Mouse (Mus musculus) adrenal gland, postnatal 14 days (tissue): ENCODE measurements around the gene Mcu. TPM values are rescaled to one million over a fixed set of nuclear protein-coding genes. Genes with fewer than 3 reads are reported as not detected.

Experiments
- DNase-seq: peaks from one replicate; pipeline ENCODE4 v3.0.0; 2021; ENCODE audit warnings: mixed read lengths
- total RNA-seq: library from RNA; stranded (reverse); gene quantifications from 2 replicates; pipeline ENCODE4 v1.2.3, GENCODE M21; 2021

Gene Mcu
- total RNA-seq, 1 experiment from 2014 or later = 33.6 TPM

DNA sequence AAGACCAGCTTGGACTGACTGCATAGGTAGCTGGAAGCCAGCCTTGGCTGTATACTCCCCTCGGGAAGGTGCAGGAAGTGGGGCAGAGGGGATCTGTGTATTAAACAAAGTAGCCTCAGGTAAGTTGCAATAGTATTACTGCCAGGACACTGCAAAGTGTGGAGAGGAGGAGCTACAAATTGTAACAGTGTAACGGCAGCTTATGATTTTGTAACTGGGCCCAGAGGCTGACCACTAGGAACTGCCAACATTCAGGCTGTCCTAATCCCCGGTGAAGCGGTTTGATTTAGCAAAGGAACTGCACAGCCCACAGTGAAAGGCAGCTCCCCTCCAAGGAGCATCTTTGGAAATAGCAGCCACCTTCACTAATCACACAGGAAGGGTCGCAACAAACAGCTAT lies 3.2 kb downstream of the Mcu start:
- DNase-seq = no peak

DNA sequence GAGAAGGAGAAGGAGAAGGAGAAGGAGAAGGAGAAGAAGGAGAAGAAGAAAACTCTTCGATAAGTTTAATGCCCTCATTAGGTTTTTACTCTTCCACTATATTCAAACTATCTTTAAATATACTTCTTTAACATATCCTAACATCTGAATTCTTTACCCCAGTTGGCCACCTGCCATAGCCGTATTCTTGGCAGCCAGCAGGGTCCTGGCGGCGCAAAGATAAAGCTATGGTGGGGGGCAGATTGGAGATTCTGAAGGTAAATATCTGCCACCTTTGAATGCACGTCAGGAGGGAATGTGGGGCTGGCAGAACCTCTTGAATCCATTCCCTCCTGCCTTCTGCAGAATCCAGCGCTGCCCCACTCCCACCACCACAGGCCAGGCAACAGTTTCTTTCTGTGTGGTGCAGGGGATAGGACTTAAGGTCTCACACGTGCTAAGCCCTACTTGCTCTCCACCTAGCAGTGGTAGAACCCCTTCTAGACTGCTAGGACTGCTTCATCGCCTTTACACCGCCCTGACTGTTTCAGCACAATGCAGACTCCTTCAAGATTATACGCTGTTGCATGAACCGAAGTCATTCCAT lies 11.5 kb downstream of the Mcu start:
- no peak for DNase-seq

DNA sequence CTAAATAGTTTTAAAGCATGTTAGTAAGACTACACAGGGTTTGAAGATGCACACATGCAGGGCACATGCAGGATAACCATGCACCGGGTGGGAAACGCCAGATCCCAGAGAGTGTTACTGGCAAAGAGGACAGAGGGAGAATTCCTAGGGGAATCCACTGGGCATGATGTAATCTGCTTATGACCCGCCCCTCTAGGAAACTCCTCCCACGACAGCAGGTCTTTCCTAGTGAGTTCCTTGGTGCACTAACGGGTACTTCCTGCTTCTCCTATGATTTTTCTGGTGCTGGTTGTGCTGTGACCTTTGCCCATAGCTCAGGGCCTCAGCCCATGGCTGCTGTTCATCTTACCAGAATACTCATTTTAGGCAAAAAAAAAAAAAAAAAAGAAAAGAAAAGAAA lies 12.6 kb downstream of the Mcu start:
- peak; percentile 59 for DNase-seq

DNA sequence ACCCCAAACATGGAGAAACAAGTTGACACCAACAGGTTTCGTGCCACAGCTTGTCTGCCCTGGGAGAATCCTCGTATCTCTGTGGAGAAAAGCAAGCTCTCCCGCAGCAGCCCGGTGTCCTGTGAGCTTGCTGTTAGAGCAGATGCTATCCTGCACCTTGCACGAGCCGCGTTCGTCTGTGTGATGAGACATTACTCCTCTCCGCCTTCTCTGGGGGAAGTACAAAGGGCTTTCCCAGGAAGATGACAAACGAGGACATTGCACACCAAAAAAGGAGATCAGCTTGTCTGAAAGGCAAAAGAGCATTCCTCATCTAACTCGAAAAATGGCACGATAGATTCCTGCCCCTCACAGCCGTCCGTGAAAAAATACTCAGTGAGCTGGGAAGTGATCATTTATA lies 13.6 kb downstream of the Mcu start:
- peak; percentile 38 for DNase-seq

DNA sequence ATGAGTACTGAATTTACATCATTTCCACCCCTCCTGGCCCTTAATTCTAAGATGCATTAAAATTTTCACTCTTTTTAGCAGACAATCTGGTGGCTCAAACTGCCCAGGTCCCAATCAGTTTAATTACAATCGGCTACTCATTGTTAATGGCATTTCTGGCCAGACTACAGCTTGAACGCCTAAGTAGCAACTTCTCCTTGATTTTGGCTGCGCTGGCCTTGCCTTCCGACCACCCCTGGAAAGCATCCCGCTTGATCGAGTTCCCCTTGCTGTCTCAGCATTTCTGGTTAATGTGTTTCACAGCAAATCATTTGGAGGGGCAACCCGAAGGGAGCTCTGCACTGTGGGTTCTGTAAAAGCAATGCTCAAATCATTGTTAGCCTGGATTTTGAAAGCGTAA lies 14.4 kb downstream of the Mcu start:
- DNase-seq = no peak

DNA sequence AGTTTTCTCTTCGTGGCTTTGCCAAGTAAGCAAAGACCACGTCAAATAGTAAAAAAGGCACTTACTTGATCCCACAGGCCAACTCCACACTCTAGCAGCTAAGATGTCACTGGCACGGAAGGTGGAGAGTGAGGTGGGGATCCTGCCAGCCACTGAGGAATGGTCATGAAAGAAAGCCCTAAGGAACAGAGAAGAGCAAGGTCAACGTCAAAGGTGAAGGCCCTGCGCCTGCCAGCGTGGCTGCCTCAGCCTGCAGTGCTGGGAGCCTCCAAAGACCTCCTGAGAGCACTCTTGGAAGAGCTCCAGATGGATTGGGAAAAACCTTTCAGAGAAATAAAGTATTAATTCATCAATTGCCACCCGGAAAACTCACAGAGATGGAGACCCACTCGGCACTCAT lies 16.0 kb downstream of the Mcu start:
- peak; percentile 52 for DNase-seq

DNA sequence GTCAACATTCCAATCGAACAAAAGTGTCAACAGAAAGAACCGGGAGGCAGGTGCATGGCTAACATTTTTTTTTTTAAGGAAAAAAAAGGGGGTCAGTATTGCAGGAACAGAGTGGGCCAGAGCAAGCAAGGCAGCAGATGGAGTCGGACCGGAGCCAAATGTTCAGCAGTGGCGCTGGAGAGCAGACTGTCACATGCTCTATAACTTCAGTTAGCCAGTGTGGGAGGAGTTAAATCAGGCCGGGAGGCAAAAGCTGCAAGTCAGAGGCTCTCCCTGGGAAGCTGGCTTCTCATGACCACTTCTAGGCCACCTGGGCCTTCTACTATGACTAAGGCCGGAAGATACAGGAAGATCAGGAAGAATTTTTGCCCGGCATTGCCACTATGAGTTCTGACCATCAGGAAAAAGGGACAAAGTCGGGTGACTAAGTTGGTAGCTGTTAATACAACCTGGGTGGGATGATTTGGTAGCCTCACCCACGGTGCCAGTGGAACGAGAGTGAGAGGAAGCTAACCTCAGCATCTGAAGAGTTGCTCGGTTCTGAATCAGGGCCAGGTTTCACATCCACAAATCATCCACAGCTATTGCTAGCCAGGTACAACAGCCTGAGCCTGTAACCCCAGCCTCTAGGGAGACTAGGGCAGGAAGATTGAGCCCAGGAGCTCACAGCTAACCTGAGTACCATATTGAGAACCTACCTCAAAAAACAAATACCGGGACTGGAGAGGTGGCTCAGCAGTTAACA lies 22.5 kb downstream of the Mcu start:
- DNase-seq = no peak

DNA sequence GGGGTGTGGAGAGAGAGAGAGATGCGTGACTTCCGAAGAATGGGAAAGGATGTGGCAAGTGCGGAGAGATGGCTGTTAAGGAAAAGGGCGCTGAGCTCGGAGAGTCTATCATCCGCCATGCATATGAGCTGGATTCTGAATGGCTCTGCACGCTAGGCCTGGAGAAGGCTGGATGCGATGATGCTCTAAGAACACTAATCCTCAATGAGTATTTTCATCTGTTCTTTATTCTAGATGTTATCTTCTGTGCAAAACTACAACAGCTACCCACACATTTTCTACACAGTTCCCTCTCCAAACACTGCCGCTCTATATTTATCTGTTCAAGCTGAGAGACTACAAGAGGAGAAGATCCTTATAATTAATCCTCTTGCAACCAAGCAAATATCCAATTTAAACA lies 25.9 kb downstream of the Mcu start:
- DNase-seq = no peak

DNA sequence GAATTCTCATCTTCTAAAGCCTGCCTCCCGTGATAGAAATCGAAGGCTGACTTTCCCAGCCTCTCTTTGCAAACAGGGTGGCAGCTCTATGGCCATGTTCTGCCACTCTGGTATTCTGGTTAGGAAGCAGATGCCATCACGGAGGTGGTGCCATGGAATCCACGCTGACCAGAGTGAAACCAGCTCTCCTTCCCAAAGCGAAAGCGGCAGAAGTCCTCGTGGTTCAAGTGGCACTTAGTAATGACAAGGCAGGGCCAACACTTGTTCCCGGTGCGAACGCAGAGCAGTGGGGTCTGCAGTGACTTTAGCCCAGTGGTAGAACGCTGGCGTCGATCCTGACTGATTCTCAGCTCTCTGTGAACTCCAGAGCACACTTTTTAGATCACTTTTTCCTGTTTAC lies 26.6 kb downstream of the Mcu start:
- no peak for DNase-seq

DNA sequence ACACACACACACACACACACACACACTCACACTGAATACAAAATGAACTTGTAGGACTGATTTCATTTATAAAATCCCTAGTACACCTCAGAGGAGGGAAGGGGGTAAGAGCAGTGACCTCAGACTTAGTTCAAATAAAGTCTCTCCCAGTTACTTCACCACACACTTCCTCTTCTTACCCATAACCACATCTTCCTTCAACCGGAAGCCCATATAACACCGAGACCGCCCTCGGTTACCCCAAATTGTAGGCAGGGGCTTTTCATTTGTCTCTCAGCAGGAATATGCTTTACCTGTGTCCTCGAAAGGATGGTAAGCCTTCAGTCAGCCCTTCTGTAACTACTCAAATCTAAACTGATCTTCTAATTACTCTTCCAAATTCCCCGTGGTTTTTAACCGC lies 27.1 kb downstream of the Mcu start:
- no peak for DNase-seq

DNA sequence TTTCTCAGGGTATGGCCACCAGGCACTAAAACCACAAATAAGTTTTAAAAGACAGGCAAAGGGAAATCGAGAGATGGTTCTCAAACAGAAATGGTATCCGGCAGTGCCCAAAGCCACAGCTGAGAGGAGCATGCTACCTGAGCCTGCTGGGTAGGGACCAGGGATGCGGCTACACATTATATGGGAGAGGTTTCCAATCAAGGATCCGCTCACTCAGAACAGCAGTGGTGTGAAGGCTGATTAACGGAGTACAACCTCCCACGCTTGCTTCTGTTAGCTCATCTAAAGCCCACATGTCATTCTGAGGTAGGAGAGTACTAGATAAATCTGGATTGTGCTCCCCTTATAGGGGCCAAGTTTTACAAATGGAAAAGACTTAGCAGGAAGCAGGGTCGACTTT lies 28.4 kb downstream of the Mcu start:
- DNase-seq = no peak

DNA sequence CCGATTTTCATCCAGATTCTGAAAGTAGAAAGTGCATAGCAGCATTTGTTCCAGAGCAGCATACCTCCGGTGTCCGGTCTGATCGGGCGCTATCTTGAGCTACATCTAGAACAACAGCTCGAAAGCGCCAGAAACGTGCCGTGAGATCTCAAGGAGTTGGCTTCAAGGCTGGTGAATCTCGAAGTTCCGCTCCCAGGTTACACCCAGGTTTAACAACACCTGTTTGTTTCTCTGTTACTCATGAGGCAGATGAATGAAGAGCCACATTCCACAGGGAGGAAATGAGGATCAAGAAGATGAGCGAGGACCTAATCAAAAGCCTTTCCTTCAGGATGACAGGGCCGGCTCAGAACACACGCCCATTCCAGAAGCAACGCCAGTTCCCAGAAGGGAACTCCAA lies 29.7 kb downstream of the Mcu start:
- no peak for DNase-seq

DNA sequence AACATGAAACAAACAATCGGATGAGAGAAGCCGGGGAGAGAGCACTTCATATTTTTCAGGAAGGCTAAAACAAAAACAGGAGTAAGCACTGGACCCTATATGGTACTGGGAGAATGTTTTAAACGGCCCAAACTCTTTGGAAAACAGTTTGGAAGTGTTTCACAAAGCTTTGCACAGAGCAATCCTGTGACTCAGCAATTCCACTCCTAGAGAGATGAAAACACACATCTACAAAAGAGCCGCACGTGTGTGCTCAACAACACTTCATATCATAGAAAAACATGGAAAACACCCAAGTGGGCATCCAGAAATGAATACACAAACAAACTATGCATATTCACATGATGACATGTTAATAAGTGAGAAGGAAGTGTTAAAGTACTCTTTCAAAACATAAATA lies 30.9 kb downstream of the Mcu start:
- DNase-seq = no peak

DNA sequence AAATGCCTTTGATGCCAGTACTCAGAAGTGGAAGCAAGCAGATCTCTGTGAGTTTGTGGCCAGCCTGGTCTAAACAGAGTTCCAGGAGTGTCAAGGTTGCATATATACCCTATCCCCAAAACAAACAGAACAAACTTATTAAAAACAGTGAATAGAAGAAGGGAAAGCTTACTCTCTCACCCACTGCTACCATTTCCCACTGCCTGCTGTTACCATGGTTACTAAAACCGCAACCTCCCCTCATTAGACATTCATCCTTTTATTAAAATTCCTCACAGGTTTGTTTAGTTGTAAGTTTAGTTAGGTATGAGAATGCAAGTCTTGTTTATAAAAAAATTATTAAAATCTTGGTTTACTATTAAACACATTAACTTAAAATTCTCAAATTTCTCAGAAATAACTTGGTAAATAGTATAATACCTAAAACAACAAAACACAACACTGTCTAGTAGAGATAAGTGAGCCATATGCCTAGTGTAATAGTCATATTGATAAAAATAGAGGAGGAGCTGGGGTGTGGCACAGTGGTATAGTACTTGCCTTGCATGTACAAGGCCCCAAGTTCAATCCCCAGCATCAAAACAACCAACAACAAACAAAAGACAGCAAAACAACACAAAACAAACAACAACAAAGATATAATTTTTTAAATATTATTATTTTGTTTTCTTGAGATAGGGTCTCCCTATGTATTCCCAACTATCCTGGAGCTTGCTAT lies 34.5 kb downstream of the Mcu start:
- no peak for DNase-seq

DNA sequence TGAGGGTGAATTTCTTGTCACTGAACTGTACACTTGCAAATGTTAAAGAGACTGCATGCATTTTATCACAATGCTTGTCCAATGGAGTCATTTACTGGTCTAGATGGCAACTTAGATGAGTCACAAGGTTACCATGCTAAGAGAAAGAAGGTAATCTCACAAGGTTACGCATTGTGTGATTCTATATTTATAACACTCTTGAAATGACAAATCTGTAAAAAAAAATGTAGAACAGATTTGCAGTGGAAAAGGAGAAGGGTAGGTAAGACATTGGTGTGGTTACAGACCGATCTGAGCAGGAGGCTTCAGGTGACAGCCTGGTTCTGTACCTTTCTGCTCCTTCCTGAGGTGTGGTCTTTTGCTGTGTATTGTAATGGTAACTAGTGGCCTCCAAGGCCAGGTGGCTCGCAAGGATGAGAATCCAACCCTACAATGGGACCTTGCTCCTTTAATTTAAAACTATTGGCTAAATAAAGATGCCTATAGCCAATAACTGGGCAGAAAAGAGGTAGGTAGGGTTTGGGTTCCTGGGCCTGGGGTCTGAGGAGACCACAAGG lies 35.8 kb downstream of the Mcu start:
- no peak for DNase-seq

DNA sequence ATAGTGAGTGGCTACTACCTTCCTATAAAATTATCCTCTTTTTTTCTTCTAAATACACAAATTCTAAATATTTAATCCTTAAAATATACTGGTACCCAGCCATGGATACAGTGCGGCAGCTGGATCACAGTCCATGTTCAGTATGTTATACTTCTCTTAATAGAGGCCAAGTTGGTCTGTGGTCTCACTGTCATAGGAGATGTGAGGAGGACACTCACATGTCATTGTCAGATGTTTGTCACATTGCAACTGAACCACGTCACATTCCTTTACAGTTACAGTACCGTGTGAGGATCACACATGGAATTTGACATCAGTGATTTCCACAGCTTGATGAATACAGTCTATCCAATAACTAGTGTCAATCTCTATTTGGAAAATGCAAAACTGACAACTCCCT lies 36.8 kb downstream of the Mcu start:
- no peak for DNase-seq

DNA sequence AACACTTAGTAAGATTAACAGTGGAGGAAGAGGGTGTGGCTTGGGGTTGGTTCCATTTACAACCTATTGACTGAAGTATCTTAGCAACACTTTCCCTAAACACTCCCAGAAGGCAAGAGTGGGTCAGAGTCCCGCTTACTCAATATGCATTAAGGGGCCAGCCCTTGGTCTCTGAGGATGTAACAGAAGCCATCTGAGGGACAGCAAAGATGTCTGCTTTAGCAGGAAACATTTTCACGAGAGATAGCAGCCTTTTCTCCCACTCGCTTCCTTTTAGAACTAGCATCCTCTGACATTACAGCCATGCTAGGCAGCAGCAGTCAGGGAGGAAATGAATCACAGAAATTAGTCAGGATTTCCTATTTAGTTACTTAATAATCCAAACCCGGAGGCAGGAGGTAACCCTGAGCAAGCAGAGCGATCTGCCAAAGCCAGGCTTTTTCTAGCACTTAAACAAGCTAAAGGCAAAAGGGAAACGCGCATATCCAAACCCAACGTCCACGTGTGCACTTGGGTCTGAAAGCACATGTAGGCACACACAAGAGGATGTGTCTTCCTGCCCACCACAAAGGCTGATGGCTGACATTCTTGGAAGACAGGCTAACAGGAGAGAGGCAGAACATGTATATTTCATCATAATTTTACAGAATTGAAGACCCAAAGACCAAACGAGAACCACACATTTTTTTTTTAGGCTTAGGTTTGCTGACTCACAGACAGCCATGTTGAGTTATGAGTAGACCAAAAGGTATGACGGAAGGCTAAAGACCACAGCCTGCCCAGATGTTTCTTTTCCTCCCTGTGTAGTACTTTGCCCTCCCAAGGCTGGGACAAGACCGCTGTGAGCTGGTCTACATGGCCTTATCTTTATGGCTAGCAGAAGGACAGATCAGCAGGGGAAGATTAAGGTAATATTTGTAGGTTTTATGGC lies 38.4 kb downstream of the Mcu start:
- peak; percentile 55 for DNase-seq

DNA sequence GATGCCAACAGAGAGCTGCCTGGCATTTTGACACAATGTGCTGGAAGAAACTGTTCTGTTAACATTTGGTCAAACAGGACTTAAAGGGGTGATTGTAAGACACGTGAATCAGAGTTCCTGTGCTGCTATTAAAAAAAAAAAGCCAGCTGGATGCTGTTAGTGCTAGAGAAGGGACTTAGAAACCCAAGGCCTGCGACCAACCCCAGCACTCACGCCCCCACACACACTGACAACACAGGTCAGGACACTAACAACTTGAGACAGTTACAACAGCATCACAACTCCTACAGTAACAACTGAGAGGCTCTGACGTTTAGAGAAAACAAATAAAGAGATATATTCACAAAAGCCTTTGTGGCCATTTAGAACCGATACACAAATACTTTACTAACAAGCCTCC lies 40.2 kb downstream of the Mcu start:
- DNase-seq = no peak

DNA sequence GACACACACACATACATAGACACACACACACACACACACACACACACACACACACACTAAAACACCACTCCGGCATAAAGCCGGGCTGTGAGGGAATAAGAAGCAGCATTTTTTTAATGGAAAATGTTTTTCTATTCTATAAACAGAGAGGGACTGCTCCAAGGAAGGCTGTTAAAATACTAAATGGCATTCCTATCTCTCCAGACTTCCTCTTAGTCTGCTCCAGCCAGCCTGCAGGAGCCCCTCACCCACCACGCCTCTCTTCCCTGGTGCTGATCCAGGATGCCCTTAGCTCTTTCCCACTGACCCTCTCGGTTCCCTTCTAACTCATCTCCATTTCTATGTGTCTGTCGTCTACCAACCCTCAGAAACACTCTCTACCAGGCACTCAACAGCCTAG lies 44.5 kb downstream of the Mcu start:
- DNase-seq = no peak

DNA sequence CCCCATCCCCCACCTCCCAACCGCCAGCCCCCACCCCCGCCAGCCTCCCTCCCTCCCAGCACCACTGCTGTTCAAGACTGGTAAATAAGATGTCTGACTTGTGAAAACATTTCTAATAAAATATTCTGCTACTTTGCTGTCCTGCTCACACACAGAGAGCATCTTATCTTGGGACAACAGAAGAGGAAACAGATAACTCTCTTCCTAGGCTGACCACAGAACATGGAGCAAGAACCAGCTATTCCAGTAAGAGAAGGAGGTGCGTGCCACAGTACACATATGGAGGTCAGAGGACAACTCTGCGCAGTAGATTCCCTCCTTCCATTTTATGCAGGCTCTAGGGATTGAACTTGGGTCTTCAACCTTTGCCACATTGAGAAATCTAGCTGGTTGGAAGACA lies 45.2 kb downstream of the Mcu start:
- no peak for DNase-seq

DNA sequence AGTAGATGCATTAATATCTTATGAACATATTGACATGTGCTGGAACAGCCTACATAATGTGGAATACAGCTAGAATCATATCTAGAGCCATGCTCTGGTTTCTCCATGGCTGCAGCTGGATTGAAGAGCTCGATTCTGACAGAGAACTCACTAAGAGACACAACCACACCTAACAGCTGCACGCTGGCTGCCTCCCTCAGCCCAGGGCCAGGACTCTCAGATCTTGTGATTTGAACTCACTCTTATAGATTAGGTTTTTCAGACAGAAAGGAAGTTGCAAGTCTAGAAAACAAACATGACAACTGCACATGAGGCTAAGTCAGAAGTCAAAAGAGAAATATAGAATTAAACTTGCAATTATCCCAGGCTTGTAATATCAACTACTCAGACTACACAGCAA lies 45.7 kb downstream of the Mcu start:
- DNase-seq = no peak

DNA sequence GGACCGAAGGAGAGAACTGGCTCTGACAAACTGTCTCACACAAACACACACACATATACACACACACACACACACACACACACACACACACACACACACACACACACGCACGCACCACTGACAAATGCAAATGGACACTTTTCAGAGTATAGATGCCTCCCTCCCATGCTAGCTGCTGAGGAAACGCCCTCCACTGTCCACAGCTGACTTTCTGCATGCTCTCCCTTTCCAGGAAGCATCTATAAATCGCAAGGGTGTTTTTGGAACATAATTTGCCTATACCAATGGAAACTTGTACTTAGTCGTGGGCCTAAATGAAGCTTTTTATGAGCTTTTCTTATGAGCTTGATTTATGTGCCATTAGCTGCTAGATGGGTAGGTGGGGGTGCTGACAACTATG lies 46.1 kb downstream of the Mcu start:
- DNase-seq = no peak
